In the genomic region with DNA sequence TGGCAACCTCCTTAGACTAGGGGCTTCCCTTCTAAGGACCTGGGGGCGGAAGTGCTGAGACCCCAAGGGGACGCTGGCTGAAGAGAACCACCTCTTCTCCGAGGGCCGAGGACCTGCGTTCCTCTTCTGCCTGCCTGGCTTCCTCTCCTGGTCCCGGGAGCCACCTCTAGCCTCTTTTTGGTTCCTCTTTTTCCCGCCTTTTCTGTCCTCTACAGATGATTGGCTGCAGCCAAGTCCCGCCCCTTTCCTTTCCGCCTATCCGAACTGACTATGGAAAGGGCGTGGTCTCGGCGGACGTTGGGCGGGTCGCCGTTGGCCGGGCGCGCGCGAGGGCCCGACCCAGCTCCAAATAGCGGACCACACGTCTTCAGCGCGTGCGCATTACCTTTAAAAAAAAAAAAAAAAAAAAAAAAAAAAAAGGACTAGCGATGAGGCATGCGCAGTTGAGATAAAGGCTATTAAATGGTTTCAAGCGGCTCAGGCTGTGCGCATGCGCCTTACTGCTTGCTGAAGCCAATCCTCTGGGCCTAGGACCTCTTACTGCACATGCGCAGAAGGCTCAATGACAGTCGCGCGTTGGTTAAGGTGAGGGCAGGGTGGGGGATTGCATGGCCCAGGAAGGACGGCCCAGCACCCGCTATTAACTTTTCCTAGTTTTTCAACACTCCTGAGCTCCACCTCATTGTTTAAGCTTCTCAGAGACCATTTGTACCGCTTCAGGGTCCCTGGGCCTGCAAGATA, we compare ENCODE assay signal across 8 mouse cellular contexts. TPM values are rescaled to one million over a fixed set of nuclear protein-coding genes. Genes with fewer than 3 reads are reported as not detected.
DNase-seq lines count a peak whose midpoint lies in the region; ATAC-seq lines count a peak whose summit lies in the region.

A gene (minus strand): TSS at position 198 of the 741 bp plus-strand sequence.
A gene (plus strand): TSS at position 425 of the 741 bp plus-strand sequence.

- H3K9me3 ChIP-seq in hindbrain, embryonic 12.5 days (replicated peaks), result no peaks in the 10 kb centered on the region

- H3K36me3 ChIP-seq in hindbrain, embryonic 12.5 days, result no peaks in the 10 kb centered on the region

- ATAC-seq in hindbrain, embryonic 12.5 days (ENCODE audit: low FRiP score), result peak; percentile 90

- H3K4me3 ChIP-seq in hindbrain, embryonic 12.5 days, result peak within 1 kb of the TSS; percentile 47

- under 1% methylated on average over 40 of the region's 40 CpGs for WGBS in hindbrain, embryonic 12.5 days

- H3K4me1 ChIP-seq in hindbrain, embryonic 12.5 days, result peaks cover 8% of the 10 kb centered on the region; the same call in 1 of the 2 replicates

- H3K27ac ChIP-seq in hindbrain, embryonic 12.5 days, result peak within 1 kb of the TSS; percentile 77

- H3K27me3 ChIP-seq in hindbrain, embryonic 12.5 days, result peaks cover 9% of the 10 kb centered on the region; the same call in 1 of the 2 replicates

- peak within 1 kb of the TSS; percentile 67 for H3K4me2 ChIP-seq in hindbrain, embryonic 12.5 days (replicated peaks)

- H3K9ac ChIP-seq in hindbrain, embryonic 12.5 days, result peak within 1 kb of the TSS; percentile 70

- DNase-seq in NIH3T3 (ENCODE audit: low read depth), result peak; percentile 98
- peak; percentile 98 to 99 for DNase-seq in cerebellum, postnatal 10 days
- DNase-seq in frontal cortex, postnatal 10 days (ENCODE audit: low spot score in 2 of 2), result peak; percentile 96 to 97
- DNase-seq in layer of hippocampus, postnatal 14 days (ENCODE audit: low spot score in 2 of 2), result peak; percentile 96 to 99
- DNase-seq in lung, postnatal 14 days, result peak; percentile 96
- DNase-seq in retina, adult 2 months (ENCODE audit: low read depth, low spot score), result peak; percentile 99
- peak; percentile 94 to 95 for DNase-seq in thymus, postnatal 36 days

RNA-seq across cellular contexts. Expression of the first gene that starts in this region (rescaled TPM):
- polyA plus RNA-seq in hindbrain, embryonic 12.5 days (2016; fragmentation: Nextera tagmentation; extraction: Ambion mirVana), result 0.52 TPM in 1 of 2 replicates, not detected in the other
- not detected for total RNA-seq in layer of hippocampus, postnatal 14 days (2021)

RNA-seq across cellular contexts. Expression of the second gene that starts in this region (rescaled TPM):
- 3.4 and 5.2 TPM in 2 replicates for polyA plus RNA-seq in hindbrain, embryonic 12.5 days (2016; fragmentation: Nextera tagmentation; extraction: Ambion mirVana)
- total RNA-seq in layer of hippocampus, postnatal 14 days (2021), result 10 to 100 TPM; 20.8 to 25.6 TPM

Comparison
In these comparisons a context has a peak if more than half of its experiments do, and no peak if none do; other contexts are left out.
1. Peak in every context shown above with its lines: DNase-seq, ATAC-seq, H3K4me3 ChIP-seq and H3K27ac ChIP-seq.